Mouse (Mus musculus): ENCODE data around the gene Plxnb1. TPM values are rescaled to one million over a fixed set of nuclear protein-coding genes. Genes with fewer than 3 reads are reported as not detected.

The Plxnb1 gene
- polyA plus RNA-seq, 1 experiment, result 30.1 TPM

DNA sequence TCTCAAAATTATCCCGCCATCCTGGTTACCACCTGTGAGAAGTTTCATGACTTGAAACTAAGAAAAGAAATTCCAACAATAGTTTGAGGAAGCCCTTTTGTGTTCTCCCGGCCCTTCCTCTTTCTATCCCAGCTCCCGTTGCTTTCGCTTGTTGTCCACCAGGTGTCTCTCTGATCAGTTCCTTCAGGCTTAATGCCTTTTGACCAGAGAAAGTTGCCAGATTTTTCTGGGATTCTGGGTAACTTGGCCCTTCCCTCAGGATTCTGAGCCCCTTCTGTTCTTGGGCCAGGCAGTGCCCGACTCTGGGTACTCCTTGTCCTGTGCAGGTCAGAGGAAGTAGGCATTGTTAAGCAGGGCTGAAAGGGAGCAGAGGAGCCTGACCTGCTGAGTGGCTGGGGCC, 7.2 kb upstream of the Plxnb1 start:
- Histone ChIP-seq H3K4me3 (ENCODE audit: insufficient read depth, low read length) (no peak overlapping the region), H3K4me1 (ENCODE audit: control insufficient read depth, insufficient read depth, low read length) (peaks cover 2% of the 10 kb centered on the region; the same call in 1 of the 2 replicates), H3K27ac (ENCODE audit: insufficient read depth, low read length) (no peak overlapping the region)
- TF ChIP-seq CTCF (IDR thresholded peaks at IDR 0.05; ENCODE audit: extremely low read depth, insufficient read depth, low read length) (peak; percentile 59; the same call in 1 of the 2 replicates), POLR2A (IDR thresholded peaks at IDR 0.05; ENCODE audit: extremely low read depth, insufficient read depth, low read length) (no peak)

- no peak for TF ChIP-seq CTCF (IDR thresholded peaks at IDR 0.05; ENCODE audit: extremely low read depth, insufficient read depth, low read length)
- no peak for TF ChIP-seq POLR2A (IDR thresholded peaks at IDR 0.05; ENCODE audit: extremely low read depth, insufficient read depth, low read length)
- no peaks in the 10 kb centered on the region; the same call in 1 of the 2 replicates for H3K4me1 ChIP-seq (ENCODE audit: control insufficient read depth, insufficient read depth, low read length)
- no peak overlapping the region for H3K4me3 ChIP-seq (ENCODE audit: insufficient read depth, low read length)
- no peak overlapping the region for H3K27ac ChIP-seq (ENCODE audit: insufficient read depth, low read length)
Measured at GRCm38 (mm10) chr9:109090446-109090845, 4.7 kb upstream of the Plxnb1 start.

- Histone ChIP-seq H3K4me3 (ENCODE audit: insufficient read depth, low read length) (no peak overlapping the region), H3K4me1 (ENCODE audit: control insufficient read depth, insufficient read depth, low read length) (no peaks in the 10 kb centered on the region; the same call in 1 of the 2 replicates), H3K27ac (ENCODE audit: insufficient read depth, low read length) (no peak overlapping the region)
- TF ChIP-seq CTCF (IDR thresholded peaks at IDR 0.05; ENCODE audit: extremely low read depth, insufficient read depth, low read length) (no peak), POLR2A (IDR thresholded peaks at IDR 0.05; ENCODE audit: extremely low read depth, insufficient read depth, low read length) (no peak)
Measured at GRCm38 (mm10) chr9:109091802-109092201, 3.4 kb upstream of the Plxnb1 start.

GRCm38 (mm10) chr9:109092799-109093198, 2.4 kb upstream of the Plxnb1 start:
- Histone ChIP-seq H3K4me1 (ENCODE audit: control insufficient read depth, insufficient read depth, low read length) (no peaks in the 10 kb centered on the region; the same call in 1 of the 2 replicates), H3K4me3 (ENCODE audit: insufficient read depth, low read length) (no peak overlapping the region), H3K27ac (ENCODE audit: insufficient read depth, low read length) (no peak overlapping the region)
- TF ChIP-seq CTCF (IDR thresholded peaks at IDR 0.05; ENCODE audit: extremely low read depth, insufficient read depth, low read length) (no peak), POLR2A (IDR thresholded peaks at IDR 0.05; ENCODE audit: extremely low read depth, insufficient read depth, low read length) (no peak)

DNA sequence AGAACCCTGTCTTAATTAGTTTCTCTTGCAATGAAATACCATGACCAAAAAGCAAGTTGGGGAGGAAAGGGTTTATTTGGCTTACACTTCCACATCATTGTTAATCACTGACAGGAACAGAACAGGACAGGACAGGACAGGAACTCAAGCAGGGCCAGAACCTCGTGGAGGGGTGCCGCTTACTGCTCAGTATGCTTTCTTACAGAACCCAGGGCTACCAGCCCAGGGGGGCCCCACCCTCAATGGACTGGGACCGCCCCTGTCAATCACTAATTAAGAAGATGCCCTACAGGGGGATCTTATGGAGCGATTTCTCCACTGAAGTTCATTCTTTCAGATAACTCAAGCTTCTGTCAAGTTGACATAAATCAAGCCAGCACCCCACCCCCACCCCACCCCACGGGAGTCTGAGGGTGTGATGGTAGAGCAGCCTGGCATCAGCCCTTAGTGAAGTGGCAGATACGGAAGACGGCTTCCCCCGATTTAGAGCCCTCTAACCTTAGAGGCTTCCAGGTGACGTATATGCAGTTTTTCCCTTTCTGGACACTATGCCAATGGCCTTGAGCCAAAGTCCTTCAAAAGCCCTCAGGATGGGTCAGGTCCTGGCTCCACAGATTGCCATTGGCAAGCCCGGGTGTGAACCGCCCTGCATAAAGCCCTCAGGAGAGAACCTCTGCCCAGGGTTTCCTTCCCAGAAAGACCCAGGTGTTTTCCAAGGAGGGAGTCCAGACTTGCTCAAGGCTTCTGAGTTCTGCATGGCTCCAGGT, 1.2 kb upstream of the Plxnb1 start:
- H3K4me3 ChIP-seq (ENCODE audit: insufficient read depth, low read length), result peak overlapping the region; percentile 43; the same call in 1 of the 2 replicates
- TF ChIP-seq CTCF (IDR thresholded peaks at IDR 0.05; ENCODE audit: extremely low read depth, insufficient read depth, low read length), result no peak
- TF ChIP-seq POLR2A (IDR thresholded peaks at IDR 0.05; ENCODE audit: extremely low read depth, insufficient read depth, low read length), result no peak
- H3K27ac ChIP-seq (ENCODE audit: insufficient read depth, low read length), result no peak overlapping the region
- peaks cover 2% of the 10 kb centered on the region for H3K4me1 ChIP-seq (ENCODE audit: control insufficient read depth, insufficient read depth, low read length)

GRCm38 (mm10) chr9:109094553-109095136, 544 bp upstream of the Plxnb1 start:
- Histone ChIP-seq H3K4me1 (ENCODE audit: control insufficient read depth, insufficient read depth, low read length) (peaks cover 2% of the 10 kb centered on the region), H3K27ac (ENCODE audit: insufficient read depth, low read length) (peak overlapping the region; percentile 58; the same call in 1 of the 2 replicates), H3K4me3 (ENCODE audit: insufficient read depth, low read length) (peak overlapping the region; percentile 43)
- TF ChIP-seq POLR2A (IDR thresholded peaks at IDR 0.05; ENCODE audit: extremely low read depth, insufficient read depth, low read length), result no peak
- TF ChIP-seq CTCF (IDR thresholded peaks at IDR 0.05; ENCODE audit: extremely low read depth, insufficient read depth, low read length), result no peak

GRCm38 (mm10) chr9:109096251-109096661, 1.1 kb downstream of the Plxnb1 start:
- Histone ChIP-seq H3K4me1 (ENCODE audit: control insufficient read depth, insufficient read depth, low read length) (peaks cover 2% of the 10 kb centered on the region), H3K27ac (ENCODE audit: insufficient read depth, low read length) (peak overlapping the region; percentile 95)

DNA sequence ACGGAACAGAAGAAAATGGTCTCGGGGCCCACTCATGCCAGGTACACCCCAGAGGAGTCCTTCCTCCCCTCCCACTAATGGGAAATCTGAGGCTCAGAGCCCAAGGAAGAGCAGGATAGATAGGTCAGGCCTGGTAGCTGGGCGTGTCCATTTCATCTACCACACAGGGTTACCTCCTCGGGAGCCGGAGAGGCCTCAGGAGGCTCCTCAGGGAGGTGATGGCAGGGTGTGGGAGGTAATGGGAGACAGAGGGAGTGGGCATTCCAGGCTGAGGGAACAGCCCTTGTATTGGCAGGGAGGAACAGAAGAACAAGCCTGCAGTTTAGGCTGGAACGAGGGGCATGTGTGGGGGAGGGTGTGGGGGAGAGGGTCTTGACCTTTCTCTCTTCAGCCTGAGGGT, 1.7 kb downstream of the Plxnb1 start:
- peak overlapping the region; percentile 95 for H3K27ac ChIP-seq (ENCODE audit: insufficient read depth, low read length)
- H3K4me1 ChIP-seq (ENCODE audit: control insufficient read depth, insufficient read depth, low read length), result peaks cover 2% of the 10 kb centered on the region
- TF ChIP-seq POLR2A (IDR thresholded peaks at IDR 0.05; ENCODE audit: extremely low read depth, insufficient read depth, low read length), result no peak
- no peak for TF ChIP-seq CTCF (IDR thresholded peaks at IDR 0.05; ENCODE audit: extremely low read depth, insufficient read depth, low read length)
- peak overlapping the region; percentile 43 for H3K4me3 ChIP-seq (ENCODE audit: insufficient read depth, low read length)

More at GRCm38 (mm10) chr9:109096251-109096661, 1.1 kb downstream of the Plxnb1 start:
- H3K4me3 ChIP-seq (ENCODE audit: insufficient read depth, low read length), result peak overlapping the region; percentile 43
- TF ChIP-seq POLR2A (IDR thresholded peaks at IDR 0.05; ENCODE audit: extremely low read depth, insufficient read depth, low read length), result 0 out of 2 replicates have a peak, but pooled peaks have one; percentile 15
- no peak for TF ChIP-seq CTCF (IDR thresholded peaks at IDR 0.05; ENCODE audit: extremely low read depth, insufficient read depth, low read length)

GRCm38 (mm10) chr9:109097291-109097690, 2.1 kb downstream of the Plxnb1 start:
- Histone ChIP-seq H3K4me3 (ENCODE audit: insufficient read depth, low read length) (peak overlapping the region; percentile 43; the same call in 1 of the 2 replicates), H3K27ac (ENCODE audit: insufficient read depth, low read length) (peak overlapping the region; percentile 95), H3K4me1 (ENCODE audit: control insufficient read depth, insufficient read depth, low read length) (peaks cover 2% of the 10 kb centered on the region)
- TF ChIP-seq POLR2A (IDR thresholded peaks at IDR 0.05; ENCODE audit: extremely low read depth, insufficient read depth, low read length), result no peak
- no peak for TF ChIP-seq CTCF (IDR thresholded peaks at IDR 0.05; ENCODE audit: extremely low read depth, insufficient read depth, low read length)

All from cortical plate, adult 2 months (tissue).